Mouse (Mus musculus): ENCODE measurements around the gene Slc5a5. TPM values are rescaled to one million over a fixed set of nuclear protein-coding genes. Genes with fewer than 3 reads are reported as not detected.

Gene Slc5a5
- total RNA-seq, 2 experiments from 2014 or later: not detected

DNA sequence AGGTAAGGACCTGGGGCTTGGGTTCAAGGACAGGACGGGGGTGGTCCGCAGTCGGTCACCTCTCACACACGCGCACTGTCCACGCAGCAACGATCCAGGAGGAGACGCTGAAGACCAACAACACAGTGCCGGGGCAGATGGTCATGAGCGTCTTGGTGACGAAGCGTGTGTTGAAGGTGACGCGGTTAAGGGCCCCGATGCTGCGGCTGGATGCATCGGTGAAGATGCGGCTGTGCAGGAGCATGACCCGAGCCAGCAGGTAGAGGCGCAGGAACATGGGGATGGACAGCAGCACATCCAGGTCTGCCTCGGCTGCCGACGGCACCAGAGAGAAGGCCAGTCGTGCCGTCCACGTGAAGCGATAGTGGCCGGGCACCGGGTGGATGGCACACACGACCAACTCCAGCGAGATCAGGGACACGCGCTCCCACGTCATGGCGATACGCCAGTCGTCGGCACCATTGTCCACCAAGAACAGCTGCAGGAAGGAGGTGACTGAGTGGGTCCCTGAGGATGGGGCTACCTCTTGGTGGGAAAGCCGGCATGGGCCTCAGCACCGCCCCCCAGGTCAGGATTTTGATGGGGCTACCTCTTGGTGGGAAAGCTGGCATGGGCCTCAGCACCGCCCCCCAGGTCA, 39.8 kb downstream of the Slc5a5 start:
- no peak for DNase-seq

DNA sequence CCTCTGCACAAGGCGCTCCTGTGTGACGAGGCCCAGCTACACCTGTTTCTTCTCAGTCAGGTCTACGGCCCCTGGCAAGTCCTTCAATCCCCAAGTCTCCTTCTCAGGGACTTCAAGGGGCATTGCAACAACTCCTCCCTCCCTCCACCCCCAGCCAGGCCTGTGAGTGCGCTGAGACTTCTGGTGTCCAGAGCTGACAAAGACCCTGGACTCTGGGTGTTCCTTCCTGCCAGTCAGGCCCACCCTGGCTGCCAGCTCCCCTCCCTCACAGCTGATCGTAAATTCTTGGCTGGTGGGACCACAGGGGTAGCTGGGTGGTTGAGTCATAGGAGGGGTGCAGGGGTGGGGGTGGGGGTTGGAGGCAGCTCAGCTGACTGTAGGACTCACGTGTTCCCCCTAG, 40.7 kb downstream of the Slc5a5 start:
- no peak for DNase-seq

DNA sequence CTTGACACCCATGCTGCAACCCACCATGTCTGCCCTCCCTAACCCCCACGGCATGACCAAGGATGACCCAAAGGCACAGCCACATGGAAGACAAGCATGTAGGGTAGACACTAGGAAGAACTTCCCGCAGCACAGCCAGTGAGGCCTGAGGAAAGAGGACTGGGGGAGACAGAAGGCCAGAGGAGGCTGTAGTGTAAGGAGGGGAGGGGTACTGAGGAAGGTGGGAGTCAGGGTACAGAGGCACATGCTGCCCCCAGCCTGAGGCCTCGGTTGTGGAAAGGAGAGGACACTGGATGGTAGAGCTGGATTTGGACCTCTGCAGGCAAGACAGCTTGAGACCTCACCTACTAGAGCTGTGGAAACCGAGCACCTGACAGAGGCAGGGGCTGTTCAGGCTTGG, 41.6 kb downstream of the Slc5a5 start:
- no peak for DNase-seq

DNA sequence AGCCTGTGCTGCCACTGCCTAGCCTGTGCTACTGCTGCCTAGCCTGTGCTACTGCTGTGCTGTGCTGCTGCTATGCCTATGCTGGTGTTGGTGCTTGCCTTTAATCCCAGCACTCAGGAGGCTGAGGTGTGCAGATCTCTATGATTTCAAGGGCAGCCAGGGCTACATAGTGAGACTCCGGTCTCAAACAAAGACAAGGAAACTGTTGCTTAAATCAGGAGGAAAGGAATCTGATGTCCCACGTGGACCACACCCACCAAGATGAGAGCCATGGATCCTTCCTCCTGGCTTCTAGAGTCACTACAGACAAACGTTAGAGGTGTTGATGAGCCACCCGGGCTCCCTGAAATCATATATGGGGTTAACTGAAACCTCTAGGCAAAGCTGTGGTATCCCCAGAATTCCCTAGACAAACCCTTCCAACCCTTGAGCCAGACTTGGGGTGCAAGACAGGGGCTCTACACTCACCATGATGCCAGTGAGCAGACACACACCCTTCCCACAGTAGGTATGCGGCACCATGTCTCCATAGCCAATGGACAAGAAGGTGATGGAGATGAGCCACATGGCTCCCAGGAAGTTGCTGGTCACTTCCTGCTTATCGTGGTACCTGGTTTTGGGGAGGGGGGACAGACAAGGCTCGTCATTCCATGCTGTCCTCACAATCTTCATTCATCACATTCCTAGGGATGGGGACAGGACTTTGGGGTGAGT, 42.3 kb downstream of the Slc5a5 start:
- no peak for DNase-seq

DNA sequence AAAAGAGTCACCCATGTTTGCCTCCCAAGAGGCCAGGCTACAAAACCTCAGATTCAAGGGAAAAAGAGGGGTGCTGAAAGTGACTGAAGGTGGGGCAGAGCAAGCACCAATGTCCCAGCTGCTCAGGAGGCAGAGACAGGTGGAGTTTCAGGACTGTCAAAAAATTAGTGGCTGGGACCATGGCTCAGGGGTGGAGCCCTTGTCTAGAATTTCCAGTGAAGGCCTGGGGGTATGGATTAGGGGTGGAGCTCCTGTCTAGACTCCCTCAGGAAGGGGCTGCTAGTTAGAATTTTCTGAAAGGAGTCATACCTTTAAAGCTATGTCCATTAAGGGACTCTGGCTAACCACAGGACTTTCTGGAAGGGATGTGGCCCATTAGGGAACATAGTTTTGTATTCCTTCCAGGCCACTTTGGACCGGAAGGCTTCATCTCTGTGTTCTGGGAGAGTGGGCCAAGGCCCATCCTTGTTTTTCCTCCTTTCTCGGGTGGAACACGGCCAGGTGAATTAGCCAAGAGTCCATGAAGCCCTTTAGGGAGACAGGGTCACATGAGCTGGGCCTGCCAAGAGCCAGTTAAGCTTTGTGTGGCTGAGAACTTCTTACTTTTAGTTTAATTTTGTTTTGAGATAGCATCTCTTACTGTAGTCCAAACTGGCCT, 43.1 kb downstream of the Slc5a5 start:
- no peak for DNase-seq

- no peak for DNase-seq
Measured at GRCm38 (mm10) chr8:70846371-70847154, 46.0 kb downstream of the Slc5a5 start.

GRCm38 (mm10) chr8:70845108-70845507, 47.4 kb downstream of the Slc5a5 start:
- no peak for DNase-seq

- peak; percentile 94 to 95 for DNase-seq
Measured at GRCm38 (mm10) chr8:70844523-70844922, 48.0 kb downstream of the Slc5a5 start.

GRCm38 (mm10) chr8:70843941-70844340, 48.6 kb downstream of the Slc5a5 start:
- DNase-seq: no peak

DNA sequence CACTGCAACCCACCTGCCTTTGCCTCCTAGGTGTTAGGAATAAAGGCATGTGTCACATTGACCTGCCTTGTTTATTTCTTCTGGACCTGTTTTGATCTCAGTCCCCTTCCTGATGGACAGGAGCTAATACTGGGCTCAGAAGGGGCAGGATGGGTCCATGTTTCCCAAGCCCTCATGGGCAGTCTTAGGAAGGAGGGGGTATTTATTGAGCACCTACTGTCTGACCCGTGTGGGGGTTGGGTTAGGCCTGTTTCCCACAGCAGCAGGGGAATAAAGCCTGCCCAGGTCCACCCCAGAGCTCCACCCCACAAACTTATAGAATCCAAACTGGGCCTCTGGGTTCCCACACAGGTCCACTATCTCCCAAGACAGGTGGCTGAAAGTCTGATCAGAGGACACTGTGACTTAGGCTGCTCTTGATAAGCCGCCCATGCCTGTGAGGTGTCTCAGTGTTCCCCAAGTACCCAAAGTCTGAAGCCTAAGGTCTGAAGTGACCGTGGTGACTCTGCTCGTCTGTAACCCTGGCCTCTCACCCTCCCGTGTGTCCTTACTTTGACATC, 49.3 kb downstream of the Slc5a5 start:
- no peak for DNase-seq

DNA sequence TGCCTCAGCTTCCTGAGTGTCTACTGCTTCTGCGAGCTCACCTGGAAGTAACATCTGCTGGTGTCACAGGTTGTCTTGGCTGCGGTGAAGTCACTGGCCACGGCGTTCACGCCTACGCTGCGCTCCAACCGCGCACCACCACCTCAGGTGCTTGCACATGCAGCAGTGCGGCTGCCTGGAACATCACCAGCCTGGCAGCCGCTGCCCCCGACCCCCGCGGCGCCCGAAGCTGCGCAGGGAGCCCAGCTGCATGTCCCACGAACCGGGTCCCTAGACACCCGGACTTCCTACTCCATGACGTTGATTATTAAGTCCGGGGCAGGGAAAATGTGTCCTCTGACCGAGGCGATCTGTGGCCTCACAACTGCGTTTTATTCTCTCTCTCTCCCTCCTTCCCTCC, 50.1 kb downstream of the Slc5a5 start:
- no peak for DNase-seq

- peak; percentile 90 to 92 for DNase-seq
Measured at GRCm38 (mm10) chr8:70841147-70842072, 51.1 kb downstream of the Slc5a5 start.

DNA sequence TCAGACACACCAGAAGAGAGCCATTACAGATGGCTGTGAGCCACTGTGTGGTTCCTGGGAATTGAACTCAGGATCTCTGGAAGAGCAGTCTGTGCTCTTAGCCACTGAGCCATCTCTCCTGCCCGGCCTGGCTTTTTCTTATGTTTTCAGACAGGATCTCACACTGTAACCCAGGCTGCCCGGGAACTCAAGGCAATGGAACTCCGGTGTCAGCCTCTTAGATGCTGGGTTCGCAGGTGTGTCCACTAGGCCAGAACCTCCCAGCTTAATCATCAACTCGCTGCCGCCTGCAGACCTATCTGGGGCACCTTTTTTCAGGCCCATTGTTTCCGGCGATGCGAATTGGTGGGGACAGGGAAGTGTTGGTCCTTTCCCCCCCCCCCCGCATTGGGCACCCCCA, 52.0 kb downstream of the Slc5a5 start:
- DNase-seq: no peak

GRCm38 (mm10) chr8:70839408-70840351, 52.9 kb downstream of the Slc5a5 start, which contains the start of gene Arrdc2:
Gene Arrdc2, minus strand, starts transcription at chr8:70839720.
- peak; percentile 99 for DNase-seq

GRCm38 (mm10) chr8:70838654-70839407, 53.7 kb downstream of the Slc5a5 start:
- peak in 1 of 2 experiments; percentile 35 for DNase-seq

GRCm38 (mm10) chr8:70836666-70837065, 55.9 kb downstream of the Slc5a5 start:
- no peak for DNase-seq

DNA sequence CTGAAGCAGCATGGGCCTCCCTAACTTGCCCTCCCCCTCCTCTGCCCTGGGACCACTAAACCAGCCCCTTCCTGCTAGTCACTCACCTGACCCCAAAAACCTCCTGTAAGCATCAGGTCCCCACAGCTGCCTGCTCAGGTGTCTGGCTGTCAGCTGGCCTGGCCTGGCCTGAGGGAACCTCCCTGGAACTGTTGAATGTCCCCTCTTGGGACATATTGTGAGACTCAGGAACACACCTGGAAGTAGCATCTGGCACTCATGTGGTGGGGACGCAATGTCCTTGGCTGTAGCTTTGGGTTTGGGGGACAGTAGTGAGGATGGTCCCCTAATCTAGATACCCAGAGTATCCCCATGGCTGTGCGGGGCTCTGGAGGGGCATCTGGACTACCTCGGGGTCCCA, 58.5 kb downstream of the Slc5a5 start:
- no peak for DNase-seq

DNA sequence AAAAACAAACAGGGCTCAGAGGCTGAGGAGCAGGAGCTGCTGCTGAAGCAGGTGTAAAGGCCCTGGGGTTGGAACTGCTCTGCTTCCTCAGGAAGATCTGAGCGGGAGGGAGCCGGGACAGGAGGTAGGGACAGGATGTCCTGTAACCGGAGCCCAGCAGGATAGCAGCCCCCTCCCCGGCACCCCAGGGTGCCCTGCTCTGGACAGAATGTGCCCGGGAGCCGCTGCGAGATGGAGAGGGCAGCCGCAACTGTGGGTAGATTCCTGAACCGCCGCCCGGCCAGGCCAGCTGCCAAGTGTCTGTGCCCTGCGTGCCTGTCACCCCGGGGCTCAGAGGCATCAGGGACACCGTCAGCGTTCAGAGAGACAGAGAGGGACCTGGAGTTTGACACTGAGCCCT, 59.0 kb downstream of the Slc5a5 start:
- DNase-seq: peak; percentile 76 to 88

DNA sequence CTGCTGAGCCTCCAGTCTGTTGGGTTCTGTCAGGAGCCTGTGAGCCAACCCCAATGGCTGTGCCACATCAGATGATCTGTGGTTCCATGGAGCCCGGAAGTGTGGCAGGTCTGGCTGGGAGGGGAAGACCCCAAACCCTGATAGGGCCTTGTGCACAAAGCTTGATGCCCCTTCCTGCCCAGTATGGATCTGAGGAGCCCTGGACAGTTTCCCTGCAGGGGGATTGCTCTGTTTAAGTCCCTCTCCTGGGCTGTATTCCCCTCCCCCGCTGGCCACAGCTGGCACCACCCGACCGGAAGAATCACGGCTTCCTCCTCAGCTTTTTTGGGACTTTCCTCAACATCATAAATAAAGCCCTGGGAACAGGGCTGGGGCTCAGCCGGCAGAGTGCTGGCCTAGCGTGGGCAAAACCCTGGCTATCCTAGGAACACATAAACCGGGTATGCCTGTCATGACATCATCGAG, 59.5 kb downstream of the Slc5a5 start:
- peak; percentile 16 to 54 for DNase-seq
